Mouse (Mus musculus) cerebellum, postnatal 36 days (tissue): ENCODE data around the gene Robo1.

Experiments
- DNase-seq, 2 experiments: peaks; one replicate each; pipeline ENCODE4 v3.0.0; 2021 to 2022; ENCODE audit warnings: mixed read lengths in 2 of 2

The Robo1 gene

GRCm38 (mm10) chr16:72830394-72831056 is 522.4 kb downstream of the Robo1 start:
- DNase-seq: no peak

- DNase-seq: no peak
These were observed 526.2 kb downstream of the Robo1 start for GRCm38 (mm10) chr16:72834266-72834665.

GRCm38 (mm10) chr16:72839031-72839430 is 530.9 kb downstream of the Robo1 start:
- DNase-seq: no peak

- DNase-seq: peak; percentile 10 to 33
These were observed 533.0 kb downstream of the Robo1 start for GRCm38 (mm10) chr16:72841066-72841465.

GRCm38 (mm10) chr16:72854101-72854500 is 546.0 kb downstream of the Robo1 start:
- DNase-seq: peak; percentile 14 to 41

GRCm38 (mm10) chr16:72854809-72855503 is 546.9 kb downstream of the Robo1 start:
- no peak for DNase-seq

- peak in 1 of 2 experiments; percentile 23 for DNase-seq
These were observed 553.7 kb downstream of the Robo1 start for GRCm38 (mm10) chr16:72861707-72862277.

GRCm38 (mm10) chr16:72866011-72866410 is 557.9 kb downstream of the Robo1 start:
- no peak for DNase-seq

- DNase-seq: no peak
These were observed 567.0 kb downstream of the Robo1 start for GRCm38 (mm10) chr16:72874934-72875732.

- DNase-seq: peak; percentile 63 to 67
These were observed 580.0 kb downstream of the Robo1 start for GRCm38 (mm10) chr16:72888108-72888507.

GRCm38 (mm10) chr16:72889401-72889800 is 581.3 kb downstream of the Robo1 start:
- no peak for DNase-seq

GRCm38 (mm10) chr16:72897125-72897524 is 589.0 kb downstream of the Robo1 start:
- no peak for DNase-seq

- no peak for DNase-seq
These were observed 600.8 kb downstream of the Robo1 start for GRCm38 (mm10) chr16:72908895-72909294.

GRCm38 (mm10) chr16:72913134-72913533 is 605.0 kb downstream of the Robo1 start:
- peak; percentile 91 for DNase-seq

GRCm38 (mm10) chr16:72914068-72914630 is 606.0 kb downstream of the Robo1 start:
- no peak for DNase-seq

GRCm38 (mm10) chr16:72920013-72920412 is 611.9 kb downstream of the Robo1 start:
- no peak for DNase-seq

- DNase-seq: peak; percentile 53 to 55
These were observed 616.5 kb downstream of the Robo1 start for GRCm38 (mm10) chr16:72924423-72925224.

- DNase-seq: no peak
These were observed 620.5 kb downstream of the Robo1 start for GRCm38 (mm10) chr16:72928525-72929122.

GRCm38 (mm10) chr16:72930871-72931270 is 622.8 kb downstream of the Robo1 start:
- DNase-seq: no peak

- no peak for DNase-seq
These were observed 626.8 kb downstream of the Robo1 start for GRCm38 (mm10) chr16:72934908-72935307.

GRCm38 (mm10) chr16:72937183-72937582 is 629.1 kb downstream of the Robo1 start:
- DNase-seq: no peak
